Mouse (Mus musculus): Measurements from ENCODE around the gene Hdac11.
"Not testable (repeated sequence)": the region's sequence is repeated elsewhere in the genome, so short reads cannot be mapped to it uniquely, and the experiment has no call there.

The Hdac11 gene

DNA sequence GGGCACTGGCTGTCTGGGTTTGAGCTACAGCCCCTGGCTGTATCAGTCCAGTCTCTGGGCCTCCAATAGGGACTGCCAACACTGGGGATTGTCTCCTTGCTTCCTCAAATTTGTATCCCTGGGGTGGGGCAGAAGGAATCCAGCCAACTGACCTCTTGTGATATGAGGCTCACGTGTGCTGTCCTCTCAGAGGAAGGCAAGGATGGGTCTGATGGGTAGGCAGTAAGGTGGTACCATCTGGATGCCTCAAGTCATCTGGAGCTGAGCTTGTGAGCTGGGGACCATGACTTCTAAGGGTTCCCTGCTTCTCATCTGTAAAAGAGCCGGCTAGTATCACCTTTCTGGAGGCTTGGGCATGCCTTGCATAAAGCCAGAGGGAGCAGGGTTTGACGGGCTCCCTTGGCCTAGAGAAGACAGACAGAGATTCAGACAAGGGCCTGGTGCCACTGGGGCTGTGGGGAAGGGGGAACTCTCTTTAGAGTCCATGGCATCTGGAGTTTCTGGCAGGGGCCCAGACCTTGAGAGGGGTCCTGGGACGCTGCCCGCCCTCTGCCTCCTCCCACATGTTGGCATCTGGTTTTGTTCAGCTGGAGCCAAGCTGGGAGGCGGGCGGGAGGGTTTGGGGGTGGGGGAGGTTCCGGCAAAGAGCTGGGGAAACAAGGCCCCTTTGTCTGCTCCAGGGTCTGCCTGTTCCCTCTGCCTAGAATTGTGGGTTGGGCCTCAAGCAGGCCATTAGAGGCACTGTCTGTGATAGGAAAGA, 44.1 kb downstream of the Hdac11 start:
- no peak for TF ChIP-seq GATA4 (IDR thresholded peaks at IDR 0.05; ENCODE audit: insufficient replicate concordance, low read length)

DNA sequence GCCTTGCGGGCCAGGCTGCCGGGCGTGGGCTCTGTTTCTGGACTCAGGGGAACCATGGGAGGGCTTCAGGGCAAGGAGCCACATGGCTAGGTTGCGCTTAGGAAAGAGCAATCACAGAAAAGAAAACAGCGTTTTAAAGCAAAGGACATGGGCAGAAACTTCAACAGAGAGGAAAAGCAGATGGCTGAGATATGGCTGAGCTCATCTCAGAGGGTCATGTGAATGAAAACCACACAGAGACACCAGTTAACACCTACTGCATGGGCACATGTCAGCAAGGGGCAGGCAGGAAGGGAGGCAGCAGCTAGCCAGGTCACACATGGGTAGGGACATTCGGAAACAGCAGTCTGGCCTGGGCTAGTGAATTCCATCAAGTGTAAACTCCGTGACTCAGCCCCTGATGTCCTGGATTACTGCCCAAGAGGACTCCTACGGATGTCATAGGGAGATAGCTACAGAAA, 45.4 kb downstream of the Hdac11 start:
- TF ChIP-seq GATA4 (IDR thresholded peaks at IDR 0.05; ENCODE audit: insufficient replicate concordance, low read length) = no peak

DNA sequence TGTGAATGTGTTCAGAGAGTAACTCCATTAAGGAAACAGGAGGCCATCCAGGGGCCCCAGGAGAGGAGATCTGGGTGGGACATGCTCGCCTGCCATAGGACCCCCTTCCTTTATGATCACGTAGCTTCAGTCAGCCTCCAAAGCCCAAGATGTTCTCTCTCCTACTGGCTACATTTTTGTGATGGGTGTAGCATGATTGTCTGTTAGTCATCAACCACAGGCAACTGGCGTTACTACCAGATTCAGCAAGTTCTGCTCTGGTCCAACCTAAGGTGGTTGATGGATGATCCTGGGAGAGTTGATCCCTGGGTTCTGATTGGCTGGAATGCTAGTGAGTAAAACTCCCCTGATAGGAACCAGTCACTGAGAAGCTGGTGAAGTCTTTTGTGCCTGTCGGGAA, 46.1 kb downstream of the Hdac11 start:
- no peak for TF ChIP-seq GATA4 (IDR thresholded peaks at IDR 0.05; ENCODE audit: insufficient replicate concordance, low read length)

DNA sequence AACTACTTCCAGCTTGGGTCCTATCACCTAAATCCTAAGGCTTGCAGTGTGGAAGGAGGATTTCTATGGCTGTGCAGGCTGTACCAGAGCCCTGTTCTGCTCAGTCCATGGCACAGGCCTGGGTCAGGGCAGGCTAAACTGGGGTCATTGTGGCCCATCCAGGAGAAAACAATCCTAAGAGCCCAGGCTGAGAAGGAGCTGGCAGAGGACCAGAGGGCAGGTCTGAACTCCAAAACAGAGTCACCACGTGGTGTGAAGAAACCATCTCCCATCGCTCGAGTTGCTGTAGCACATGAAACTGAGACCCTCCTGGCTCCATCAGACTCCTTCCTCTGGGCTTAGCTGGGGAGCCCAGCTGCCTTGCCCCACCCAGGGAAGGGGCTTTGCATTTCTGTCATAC, 48.9 kb downstream of the Hdac11 start:
- no peak for TF ChIP-seq GATA4 (IDR thresholded peaks at IDR 0.05; ENCODE audit: insufficient replicate concordance, low read length)

DNA sequence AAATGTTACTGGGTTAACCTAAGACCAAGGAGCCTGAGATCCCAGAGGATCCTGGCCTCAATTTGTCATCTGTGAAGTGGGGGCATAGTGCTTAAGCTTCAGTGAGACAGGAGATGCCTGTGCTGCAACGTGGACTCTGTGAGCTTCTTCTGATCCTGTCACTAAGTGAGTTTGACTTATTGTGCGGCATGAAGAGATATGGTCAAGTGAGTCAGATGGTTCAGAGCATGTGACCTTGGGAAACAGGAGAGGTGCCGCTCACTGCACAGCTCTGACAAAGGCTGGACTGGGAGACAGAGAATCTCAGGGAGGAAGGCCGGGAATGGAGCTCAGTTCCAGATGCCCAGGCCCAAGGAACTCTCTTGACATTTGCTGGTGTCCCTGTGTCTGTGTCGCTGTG, 49.3 kb downstream of the Hdac11 start:
- TF ChIP-seq GATA4 (IDR thresholded peaks at IDR 0.05; ENCODE audit: insufficient replicate concordance, low read length) = no peak

DNA sequence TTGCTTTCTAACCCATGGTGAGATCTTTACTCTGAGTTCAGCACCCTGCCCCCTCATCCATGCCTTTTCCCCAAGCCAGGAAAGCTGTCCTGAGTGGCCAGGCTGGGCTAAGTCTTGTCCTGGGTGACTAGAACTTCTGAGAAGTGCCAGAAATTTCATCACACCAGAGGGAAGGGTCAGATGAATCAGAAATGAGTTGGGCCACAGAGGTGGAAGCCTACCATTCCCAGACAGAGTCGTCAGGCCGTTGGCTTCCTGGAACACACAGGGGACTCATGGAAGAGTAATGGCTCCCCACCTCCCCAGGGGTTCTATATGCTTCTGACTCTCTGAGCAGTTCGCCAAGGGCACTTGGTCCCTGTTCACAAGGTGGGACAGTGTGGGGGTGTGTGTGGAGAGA, 51.0 kb downstream of the Hdac11 start:
- TF ChIP-seq GATA4 (IDR thresholded peaks at IDR 0.05; ENCODE audit: insufficient replicate concordance, low read length) = no peak

DNA sequence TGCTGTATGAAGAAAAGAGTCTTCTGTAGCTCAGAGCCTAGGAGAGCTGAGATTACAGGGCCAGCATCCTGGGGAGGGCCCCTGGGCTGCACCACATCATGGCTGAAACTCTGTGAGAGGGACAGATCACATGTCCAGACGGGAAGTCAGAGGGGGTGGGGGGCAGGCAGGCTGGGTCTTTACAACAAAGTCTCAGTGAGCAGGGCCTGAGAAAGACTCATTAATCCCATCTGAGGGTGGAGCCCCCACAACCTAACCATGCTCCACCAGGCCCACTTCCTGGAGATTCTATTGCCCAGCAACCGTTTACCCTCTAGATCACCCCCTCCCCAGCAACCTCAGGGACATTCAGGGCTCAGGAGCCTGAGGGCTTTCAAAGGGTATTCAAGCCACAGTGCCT, 53.3 kb downstream of the Hdac11 start:
- TF ChIP-seq GATA4 (IDR thresholded peaks at IDR 0.05; ENCODE audit: insufficient replicate concordance, low read length) = no peak

DNA sequence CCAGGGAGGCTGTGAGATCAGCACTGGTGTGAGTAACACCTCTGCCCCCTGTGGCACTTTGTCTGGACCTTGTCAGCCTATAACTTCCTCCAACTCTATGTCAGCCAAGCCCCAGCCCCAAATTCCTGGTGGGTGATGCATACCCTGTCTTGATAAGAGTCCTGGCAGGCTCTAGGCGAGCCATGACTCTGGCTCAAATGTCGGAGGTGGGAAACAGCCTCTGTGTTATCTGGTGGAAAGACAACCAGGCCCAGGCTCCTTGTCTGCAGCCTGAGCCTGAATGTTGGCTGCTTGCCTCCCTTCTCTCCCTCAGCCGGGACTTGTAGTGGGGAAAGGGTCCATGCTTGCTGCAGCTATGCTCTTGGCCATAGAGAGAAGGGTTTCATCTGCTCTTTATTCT, 54.4 kb downstream of the Hdac11 start:
- TF ChIP-seq GATA4 (IDR thresholded peaks at IDR 0.05; ENCODE audit: insufficient replicate concordance, low read length) = no peak

DNA sequence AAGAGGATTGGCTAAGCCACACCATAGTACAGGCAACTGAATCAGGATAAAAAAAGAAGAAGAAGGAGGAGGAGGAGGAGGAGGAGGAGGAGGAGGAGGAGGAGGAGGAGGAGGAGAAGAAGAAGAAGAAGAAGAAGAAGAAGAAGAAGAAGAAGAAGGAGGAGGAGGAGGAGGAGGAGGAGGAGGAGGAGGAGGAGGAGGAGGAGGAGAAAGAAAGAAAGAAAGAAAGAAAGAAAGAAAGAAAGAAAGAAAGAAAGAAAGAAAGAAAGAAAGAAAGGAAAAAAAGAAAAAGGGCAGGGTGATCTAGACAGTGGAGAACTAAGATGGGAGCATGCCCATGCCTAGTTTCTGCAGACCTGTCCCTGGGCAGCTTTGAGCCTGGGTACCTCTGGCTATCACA, 55.7 kb downstream of the Hdac11 start, which contains the start of gene Fbln2:
Fbln2 (plus strand) TSS at position 301 of the 400 bp plus-strand sequence.
- not testable (repeated sequence) for TF ChIP-seq GATA4 (IDR thresholded peaks at IDR 0.05; ENCODE audit: insufficient replicate concordance, low read length)

DNA sequence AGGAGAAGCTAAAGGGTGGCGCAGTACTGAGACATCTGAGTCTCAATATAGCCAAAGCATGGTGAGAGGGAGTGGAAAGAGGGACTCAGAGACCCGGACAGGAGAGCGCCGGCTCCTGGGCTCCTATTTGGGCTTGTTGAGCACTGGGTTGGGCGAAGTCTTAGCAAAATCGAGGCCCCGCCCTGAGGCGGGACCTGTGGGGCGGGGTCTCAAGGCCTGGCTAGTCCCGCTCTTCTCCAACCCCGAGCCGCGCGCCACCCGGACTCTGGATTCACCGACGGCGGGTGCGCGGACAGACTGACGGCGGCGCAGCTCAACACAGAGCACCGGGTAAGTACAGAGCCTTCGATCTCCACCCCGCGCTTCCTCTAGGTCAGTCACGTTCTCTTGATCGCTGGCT, 56.1 kb downstream of the Hdac11 start:
- TF ChIP-seq GATA4 (IDR thresholded peaks at IDR 0.05; ENCODE audit: insufficient replicate concordance, low read length) = no peak

DNA sequence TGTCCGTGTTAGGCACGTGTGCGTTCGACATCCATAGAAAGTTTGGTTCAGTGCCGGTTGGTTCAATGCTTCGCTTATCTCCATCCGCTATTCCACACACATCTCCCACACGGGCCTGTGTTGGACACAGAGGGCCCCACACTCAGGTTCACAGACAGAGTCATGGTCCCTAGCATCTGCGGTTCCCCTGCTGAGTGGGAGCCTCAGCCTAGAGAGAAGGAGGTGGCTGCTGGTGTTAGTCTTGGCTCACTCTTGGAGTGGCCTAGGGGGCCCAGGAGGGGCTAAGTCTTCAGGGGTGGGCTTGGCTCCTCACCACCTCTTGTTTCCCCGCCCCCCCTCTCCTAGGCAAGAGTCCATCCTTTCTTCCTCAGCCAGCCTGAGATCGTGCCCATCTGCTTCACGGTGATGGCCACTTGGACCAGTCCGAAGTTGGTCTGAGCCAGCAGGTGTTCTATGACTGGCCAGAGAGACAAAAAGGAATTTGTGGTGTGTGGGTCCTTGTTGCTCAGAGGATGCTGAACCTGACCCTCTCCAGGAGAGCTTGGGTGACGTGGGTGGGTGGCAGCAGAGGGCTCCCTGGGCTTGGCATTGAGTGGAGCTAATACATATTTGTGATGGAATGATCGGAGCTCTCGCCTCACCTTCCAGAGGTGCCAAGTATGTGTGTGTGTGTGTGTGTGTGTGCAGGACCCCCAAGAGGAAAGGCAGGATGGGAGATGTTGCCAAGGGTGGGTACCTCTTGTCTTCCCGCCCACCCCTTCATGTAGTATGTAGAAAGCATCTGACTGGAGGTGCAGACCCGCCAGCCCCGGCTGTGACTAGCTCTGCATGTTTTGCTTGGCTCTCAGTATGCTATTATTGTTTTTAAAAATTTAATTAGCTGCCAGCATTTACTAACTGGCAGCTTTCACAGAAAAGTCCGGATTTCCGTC, 57.1 kb downstream of the Hdac11 start:
- no peak for TF ChIP-seq GATA4 (IDR thresholded peaks at IDR 0.05; ENCODE audit: insufficient replicate concordance, low read length)

DNA sequence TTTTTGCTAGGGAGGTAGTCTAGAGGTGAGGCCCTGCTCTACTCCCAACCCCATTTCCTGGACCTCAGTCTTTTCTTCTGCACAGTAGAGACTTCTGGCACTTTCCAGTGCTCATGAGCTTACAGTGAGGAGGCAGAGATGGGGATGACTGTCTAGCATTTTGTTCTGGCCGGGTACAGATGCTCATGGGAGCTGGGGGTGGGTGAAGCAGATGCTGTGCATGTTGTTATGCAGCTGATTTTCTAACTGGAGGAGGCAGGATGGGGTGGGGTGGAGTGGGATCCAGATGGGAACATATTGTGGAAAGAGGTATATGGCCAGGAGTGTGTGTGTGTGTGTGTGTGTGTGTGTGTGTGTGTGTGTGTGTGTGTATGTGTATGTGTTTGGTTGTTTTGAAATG, 59.0 kb downstream of the Hdac11 start:
- no peak for TF ChIP-seq GATA4 (IDR thresholded peaks at IDR 0.05; ENCODE audit: insufficient replicate concordance, low read length)

DNA sequence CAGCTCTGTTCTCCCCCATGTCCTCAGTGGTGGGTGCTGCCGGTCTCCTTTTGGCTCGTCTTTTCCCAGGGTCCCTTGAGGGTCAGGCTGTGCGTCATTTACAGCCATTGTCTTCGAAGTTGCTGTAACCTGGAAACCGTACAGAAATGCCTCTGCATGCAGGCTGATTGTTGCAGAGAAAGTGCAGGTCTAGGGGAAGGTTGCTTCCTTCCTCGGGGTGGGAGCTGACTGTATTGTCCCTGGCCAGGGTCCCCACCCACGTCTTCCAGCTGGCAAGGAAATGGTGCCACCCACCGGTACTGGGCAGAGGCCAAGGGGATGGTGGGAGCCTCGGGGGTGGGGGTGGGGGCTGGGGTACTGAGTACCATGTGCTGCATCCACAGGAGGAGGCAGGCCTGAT, 62.0 kb downstream of the Hdac11 start:
- TF ChIP-seq GATA4 (IDR thresholded peaks at IDR 0.05; ENCODE audit: insufficient replicate concordance, low read length) = no peak

DNA sequence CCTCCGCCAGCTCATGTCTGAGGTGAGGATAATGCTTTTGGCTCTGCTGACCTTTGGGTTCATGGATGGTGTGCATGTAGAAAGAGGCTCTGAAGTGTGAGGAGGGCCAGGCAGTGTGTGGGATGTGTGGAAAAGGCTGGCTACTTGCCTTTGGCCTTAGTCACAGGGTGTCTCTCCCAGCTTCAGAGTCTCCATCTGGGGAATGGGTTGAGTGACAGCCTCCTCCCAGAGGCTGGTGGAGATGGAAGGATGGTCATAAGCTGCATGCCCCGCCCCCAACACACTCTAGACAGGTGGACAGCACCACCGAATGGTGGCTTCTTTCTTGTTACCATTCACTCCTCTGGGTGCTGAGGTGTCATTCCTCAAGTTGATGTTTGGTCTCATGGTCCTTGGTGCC, 62.4 kb downstream of the Hdac11 start:
- TF ChIP-seq GATA4 (IDR thresholded peaks at IDR 0.05; ENCODE audit: insufficient replicate concordance, low read length) = no peak

DNA sequence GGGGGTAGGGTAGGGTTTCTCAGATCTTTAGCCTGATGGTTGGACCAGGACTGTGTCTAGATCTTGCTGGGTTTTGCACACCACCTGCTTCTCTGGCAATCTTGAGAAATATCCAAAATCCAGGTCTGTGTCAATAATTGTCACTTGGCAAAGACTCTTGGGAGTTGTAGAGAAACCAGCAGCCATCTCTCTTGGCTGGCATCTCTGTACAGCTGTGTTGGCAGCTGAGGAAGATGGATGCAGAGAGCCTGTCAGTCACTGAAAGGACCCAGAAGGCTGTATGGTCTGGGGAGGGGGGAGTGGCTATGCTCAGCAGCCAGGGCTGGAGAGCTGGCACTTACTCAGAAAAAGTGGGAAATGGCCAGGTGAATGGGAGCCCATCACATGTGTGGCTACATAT, 63.6 kb downstream of the Hdac11 start:
- TF ChIP-seq GATA4 (IDR thresholded peaks at IDR 0.05; ENCODE audit: insufficient replicate concordance, low read length) = no peak

DNA sequence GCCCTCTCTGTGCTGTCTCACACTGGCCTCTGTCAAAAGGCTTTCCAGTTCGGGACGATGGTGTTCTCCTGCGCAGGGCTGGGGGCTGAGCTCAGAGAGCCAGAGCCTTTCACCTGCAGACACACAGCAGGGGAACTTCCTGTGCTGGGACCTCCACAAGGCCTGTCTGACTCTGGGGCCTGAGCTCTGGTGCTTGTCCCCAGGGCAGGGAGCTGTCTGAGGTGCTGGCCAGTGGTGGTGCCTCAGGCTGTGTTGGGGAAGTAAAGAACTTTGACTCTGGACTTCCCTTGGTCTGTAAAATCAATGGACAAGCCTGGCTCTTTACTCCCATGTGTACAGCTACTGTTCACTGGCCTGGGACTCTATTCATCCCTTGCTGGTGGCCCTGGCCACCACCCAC, 64.6 kb downstream of the Hdac11 start:
- TF ChIP-seq GATA4 (IDR thresholded peaks at IDR 0.05; ENCODE audit: insufficient replicate concordance, low read length) = no peak

Data from liver, adult (tissue).